Mouse (Mus musculus): ENCODE results near the gene Dnajc6.

GRCm38 (mm10) chr4:101531901-101532300 lies 35.5 kb downstream of the Dnajc6 start:
- TF ChIP-seq POLR2AphosphoS2 (IDR thresholded peaks at IDR 0.05; ENCODE audit: low read length), result no peak
- no peak for TF ChIP-seq MYC (IDR thresholded peaks at IDR 0.05; ENCODE audit: low read depth, low read length)
- no peak for TF ChIP-seq RAD21 (IDR thresholded peaks at IDR 0.05; ENCODE audit: low read depth, low read length)
- no peak for TF ChIP-seq CTCF (IDR thresholded peaks at IDR 0.05 in 2 of 3, conservative IDR thresholded peaks at IDR 0.05 in 1 of 3; ENCODE audit: control insufficient read depth in 1 of 3, insufficient read depth in 1 of 3, low read depth in 2 of 3, low read length in 3 of 3, poor library complexity in 1 of 3, severe bottlenecking in 1 of 3)
- no peak for TF ChIP-seq MEF2A (IDR thresholded peaks at IDR 0.05; ENCODE audit: extremely low read depth, insufficient replicate concordance, low read depth, low read length, poor library complexity, severe bottlenecking)
- no peak for TF ChIP-seq POLR2A (IDR thresholded peaks at IDR 0.05; ENCODE audit: control insufficient read depth in 1 of 2, insufficient read depth in 1 of 2, low read depth in 1 of 2, low read length in 2 of 2, poor library complexity in 1 of 2)
- TF ChIP-seq ZKSCAN1 (IDR thresholded peaks at IDR 0.05; ENCODE audit: low read depth, low read length), result no peak
- TF ChIP-seq MAX (IDR thresholded peaks at IDR 0.05; ENCODE audit: low read length), result no peak
- TF ChIP-seq KAT2A (conservative IDR thresholded peaks at IDR 0.05; ENCODE audit: low read depth, low read length), result no peak
- TF ChIP-seq MXI1 (IDR thresholded peaks at IDR 0.05; ENCODE audit: low read depth, low read length), result no peak
- TF ChIP-seq ZC3H11A (IDR thresholded peaks at IDR 0.05; ENCODE audit: low read depth, low read length), result no peak
- TF ChIP-seq NRF1 (IDR thresholded peaks at IDR 0.05; ENCODE audit: insufficient read depth, low read depth, low read length, poor library complexity, severe bottlenecking), result no peak
- no peak for TF ChIP-seq HCFC1 (IDR thresholded peaks at IDR 0.05; ENCODE audit: low read depth, low read length)
